Mouse (Mus musculus) kidney, embryonic 15.5 days (tissue): Measurements from ENCODE around the gene Cntnap1. TPM values are rescaled to one million over a fixed set of nuclear protein-coding genes. Genes with fewer than 3 reads are reported as not detected.

Experiments
- ATAC-seq: fragments of 200-750 bp; cut with Nextera tagmentation; replicated peaks from 2 replicates; pipeline ENCODE4 v1.8.0; 2017; ENCODE audit warnings: moderate TSS enrichment; ENCODE audit not compliant: low FRiP score
- H3K27ac ChIP-seq: fragments of 300-500 bp; sonication (generic); 2 replicates; pipeline ENCODE4 v1.5.1; 2015; ENCODE audit warnings: mild to moderate bottlenecking, inconsistent platforms
- H3K27me3 ChIP-seq: fragments of 300-500 bp; sonication (generic); 2 replicates; pipeline ENCODE4 v1.6.1; 2015; ENCODE audit warnings: inconsistent platforms
- H3K36me3 ChIP-seq: fragments of 300-500 bp; sonication (generic); 2 replicates; pipeline ENCODE4 v1.6.1; 2015; ENCODE audit warnings: inconsistent platforms
- H3K4me1 ChIP-seq: fragments of 300-500 bp; sonication (generic); 2 replicates; pipeline ENCODE4 v1.6.1; 2015; ENCODE audit warnings: inconsistent platforms
- H3K4me2 ChIP-seq: fragments of 300-500 bp; sonication (generic); 2 replicates; pipeline ENCODE4 v1.6.1; 2015; ENCODE audit warnings: moderate library complexity, mild to moderate bottlenecking, inconsistent platforms
- H3K4me3 ChIP-seq: fragments of 300-500 bp; sonication (generic); replicated peaks from 2 replicates; pipeline ENCODE4 v1.5.1; 2015; ENCODE audit warnings: mild to moderate bottlenecking, inconsistent platforms
- H3K9ac ChIP-seq: fragments of 300-500 bp; sonication (generic); 2 replicates; pipeline ENCODE4 v1.6.1; 2015; ENCODE audit warnings: mild to moderate bottlenecking, inconsistent platforms
- H3K9me3 ChIP-seq: fragments of 300-500 bp; sonication (generic); replicated peaks from 2 replicates; pipeline ENCODE4 v1.6.1; 2016; ENCODE audit warnings: inconsistent platforms
- WGBS: fragments of 180-500 bp; shearing (Covaris S2); methylation state at CpG from one replicate; pipeline ENCODE4 v1.1.7; 2015; ENCODE audit warnings: mixed read lengths; 5-methylcytosine and 5-hydroxymethylcytosine counted together
- polyA plus RNA-seq: library from polyadenylated mRNA; unstranded; fragments of >200 nt; fragmentation: Nextera tagmentation; extraction: Ambion mirVana; gene quantifications from 2 replicates; pipeline ENCODE4 v1.2.1, GENCODE M21; 2015

The Cntnap1 gene
- polyA plus RNA-seq, 1 experiment from 2014 or later, result 2.0 TPM

GRCm38 (mm10) chr11:101173631-101174388, 3.5 kb downstream of the Cntnap1 start:
- H3K4me1 ChIP-seq, result peaks cover 85% of the 10 kb centered on the region
- no peaks in the 10 kb centered on the region for H3K9me3 ChIP-seq
- H3K4me2 ChIP-seq, result peak overlapping the region; percentile 94
- peak overlapping the region; percentile 41 for H3K4me3 ChIP-seq
- H3K36me3 ChIP-seq, result no peaks in the 10 kb centered on the region
- WGBS, result 1% methylated on average over 61 of the region's 61 CpGs
- peak overlapping the region; percentile 94 for H3K27ac ChIP-seq
- peak; percentile 52 for ATAC-seq
- H3K27me3 ChIP-seq, result peaks cover 42% of the 10 kb centered on the region
- peak overlapping the region; percentile 44 for H3K9ac ChIP-seq

- Histone ChIP-seq H3K36me3 (no peaks in the 10 kb centered on the region), H3K27ac (peak overlapping the region; percentile 94), H3K4me3 (peak overlapping the region; percentile 41), H3K9me3 (no peaks in the 10 kb centered on the region), H3K4me2 (peak overlapping the region; percentile 94), H3K27me3 (peaks cover 46% of the 10 kb centered on the region), H3K9ac (peak overlapping the region; percentile 44), H3K4me1 (peaks cover 80% of the 10 kb centered on the region)
- WGBS, result 28% methylated on average over 9 of the region's 9 CpGs
- ATAC-seq, result no peak
These were observed 4.0 kb downstream of the Cntnap1 start for GRCm38 (mm10) chr11:101174389-101174745.

- Histone ChIP-seq H3K4me1 (peaks cover 74% of the 10 kb centered on the region), H3K27me3 (peaks cover 47% of the 10 kb centered on the region), H3K4me2 (peak within 1 kb of the TSS; percentile 94), H3K36me3 (no peaks in the 10 kb centered on the region), H3K27ac (peak within 1 kb of the TSS; percentile 94; the same call in 1 of the 2 replicates), H3K9me3 (no peaks in the 10 kb centered on the region), H3K9ac (peak within 1 kb of the TSS; percentile 44), H3K4me3 (peak within 1 kb of the TSS; percentile 41)
- 20% methylated on average over 14 of the region's 14 CpGs for WGBS
- ATAC-seq, result no peak
These were observed 4.7 kb downstream of the Cntnap1 start, which contains the start of gene Ccr10 for GRCm38 (mm10) chr11:101174851-101175628. Ccr10 (minus strand) TSS chr11:101175443.

GRCm38 (mm10) chr11:101175636-101176116, 5.4 kb downstream of the Cntnap1 start:
- Histone ChIP-seq H3K27ac (no peak overlapping the region), H3K9ac (no peak overlapping the region), H3K4me2 (peak overlapping the region; percentile 94), H3K4me3 (peak overlapping the region; percentile 41), H3K27me3 (peaks cover 47% of the 10 kb centered on the region), H3K36me3 (no peaks in the 10 kb centered on the region), H3K4me1 (peaks cover 74% of the 10 kb centered on the region), H3K9me3 (no peaks in the 10 kb centered on the region)
- no peak for ATAC-seq
- WGBS, result 10% methylated on average over 11 of the region's 11 CpGs

- ATAC-seq, result no peak
- WGBS, result 1% methylated on average over 25 of the region's 25 CpGs
- H3K27me3 ChIP-seq, result peaks cover 47% of the 10 kb centered on the region
- H3K9ac ChIP-seq, result peak overlapping the region; percentile 29; the same call in 1 of the 2 replicates
- peak overlapping the region; percentile 39 for H3K4me3 ChIP-seq
- H3K9me3 ChIP-seq, result no peaks in the 10 kb centered on the region
- peak overlapping the region; percentile 94 for H3K4me2 ChIP-seq
- H3K27ac ChIP-seq, result 0 out of 2 replicates have a peak overlapping the region, but pooled peaks have one; percentile 13
- H3K4me1 ChIP-seq, result peaks cover 73% of the 10 kb centered on the region
- H3K36me3 ChIP-seq, result no peaks in the 10 kb centered on the region
These were observed 5.9 kb downstream of the Cntnap1 start for GRCm38 (mm10) chr11:101176117-101176691.

GRCm38 (mm10) chr11:101176933-101177773, 6.8 kb downstream of the Cntnap1 start:
- 27% methylated on average over 22 of the region's 22 CpGs for WGBS
- peak overlapping the region; percentile 94 for H3K4me2 ChIP-seq
- ATAC-seq, result no peak
- peak overlapping the region; percentile 39; the same call in 1 of the 2 replicates for H3K4me3 ChIP-seq
- H3K27ac ChIP-seq, result no peak overlapping the region
- peaks cover 66% of the 10 kb centered on the region for H3K4me1 ChIP-seq
- peaks cover 47% of the 10 kb centered on the region for H3K27me3 ChIP-seq
- 0 out of 2 replicates have a peak overlapping the region, but pooled peaks have one; percentile 14 for H3K9ac ChIP-seq
- no peaks in the 10 kb centered on the region for H3K36me3 ChIP-seq
- H3K9me3 ChIP-seq, result no peaks in the 10 kb centered on the region

GRCm38 (mm10) chr11:101178061-101179058, 8.0 kb downstream of the Cntnap1 start:
- peaks cover 56% of the 10 kb centered on the region for H3K4me1 ChIP-seq
- 54% methylated on average over 36 of the region's 36 CpGs for WGBS
- no peak overlapping the region for H3K27ac ChIP-seq
- H3K27me3 ChIP-seq, result peaks cover 47% of the 10 kb centered on the region
- H3K4me3 ChIP-seq, result no peak overlapping the region
- no peaks in the 10 kb centered on the region for H3K9me3 ChIP-seq
- H3K36me3 ChIP-seq, result no peaks in the 10 kb centered on the region; the same call in 1 of the 2 replicates
- H3K9ac ChIP-seq, result no peak overlapping the region
- H3K4me2 ChIP-seq, result 0 out of 2 replicates have a peak overlapping the region, but pooled peaks have one; percentile 9
- no peak for ATAC-seq

GRCm38 (mm10) chr11:101179306-101179705, 9.0 kb downstream of the Cntnap1 start:
- H3K4me3 ChIP-seq, result no peak overlapping the region
- peaks cover 45% of the 10 kb centered on the region for H3K27me3 ChIP-seq
- H3K4me1 ChIP-seq, result peaks cover 46% of the 10 kb centered on the region
- H3K36me3 ChIP-seq, result no peaks in the 10 kb centered on the region; the same call in 1 of the 2 replicates
- ATAC-seq, result no peak
- 79% methylated on average over 15 of the region's 15 CpGs for WGBS
- no peak overlapping the region for H3K4me2 ChIP-seq
- H3K9ac ChIP-seq, result no peak overlapping the region
- no peak overlapping the region for H3K27ac ChIP-seq
- H3K9me3 ChIP-seq, result no peaks in the 10 kb centered on the region

GRCm38 (mm10) chr11:101180261-101180660, 9.9 kb downstream of the Cntnap1 start:
- H3K4me3 ChIP-seq, result no peak overlapping the region
- no peak overlapping the region for H3K27ac ChIP-seq
- no peak overlapping the region for H3K9ac ChIP-seq
- H3K27me3 ChIP-seq, result peaks cover 36% of the 10 kb centered on the region
- peaks cover 37% of the 10 kb centered on the region for H3K4me1 ChIP-seq
- H3K4me2 ChIP-seq, result no peak overlapping the region
- no peaks in the 10 kb centered on the region for H3K9me3 ChIP-seq
- no peak for ATAC-seq
- 50% methylated on average over 17 of the region's 17 CpGs for WGBS
- H3K36me3 ChIP-seq, result no peaks in the 10 kb centered on the region; the same call in 1 of the 2 replicates
